Mouse (Mus musculus) hindbrain, embryonic 14.5 days (tissue): ENCODE data around the gene Stxbp3. TPM values are rescaled to one million over a fixed set of nuclear protein-coding genes. Genes with fewer than 3 reads are reported as not detected.

ENCODE experiments used
- ATAC-seq: fragments of 200-750 bp; cut with Nextera tagmentation; 2 replicates; pipeline ENCODE4 v1.8.0; 2017; ENCODE audit warnings: moderate number of reproducible peaks, mild to moderate bottlenecking, moderate TSS enrichment, moderate library complexity; ENCODE audit not compliant: low FRiP score
- DNase-seq: peaks from one replicate; pipeline ENCODE4 v3.0.0-alpha.2; 2015; ENCODE audit warnings: low spot score
- H3K27ac ChIP-seq: fragments of 300-500 bp; sonication (generic); 2 replicates; pipeline ENCODE4 v1.5.1; 2014; ENCODE audit warnings: mild to moderate bottlenecking, moderate library complexity
- H3K27me3 ChIP-seq: fragments of 300-500 bp; sonication (generic); 2 replicates; pipeline ENCODE4 v1.6.1; 2014; ENCODE audit warnings: mild to moderate bottlenecking, low read length, mixed read lengths; ENCODE audit not compliant: control insufficient read depth, insufficient read depth
- H3K36me3 ChIP-seq: fragments of 300-500 bp; sonication (generic); replicated peaks from 2 replicates; pipeline ENCODE4 v1.6.1; 2014; ENCODE audit not compliant: control insufficient read depth, insufficient read depth
- H3K4me1 ChIP-seq: fragments of 300-500 bp; sonication (generic); replicated peaks from 2 replicates; pipeline ENCODE4 v1.6.1; 2014; ENCODE audit warnings: antibody characterized with exemption, low read length, mixed read lengths; ENCODE audit not compliant: control insufficient read depth, insufficient read depth
- H3K4me2 ChIP-seq: fragments of 300-500 bp; sonication (generic); replicated peaks from 2 replicates; pipeline ENCODE4 v1.6.1; 2014; ENCODE audit warnings: mild to moderate bottlenecking, moderate library complexity
- H3K4me3 ChIP-seq: fragments of 300-500 bp; sonication (generic); replicated peaks from 2 replicates; pipeline ENCODE4 v1.5.1; 2014; ENCODE audit warnings: mild to moderate bottlenecking, low read length
- H3K9ac ChIP-seq: fragments of 300-500 bp; sonication (generic); 2 replicates; pipeline ENCODE4 v1.6.1; 2014
- H3K9me3 ChIP-seq: fragments of 300-500 bp; sonication (generic); 2 replicates; pipeline ENCODE4 v1.6.1; 2016; ENCODE audit warnings: low read length; ENCODE audit not compliant: control insufficient read depth
- WGBS: fragments of 180-500 bp; shearing (Covaris S2); extraction: QIAGEN DNeasy Blood & Tissue Kit; methylation state at CpG from one replicate; pipeline ENCODE4 v1.1.7; 2014; 5-methylcytosine and 5-hydroxymethylcytosine counted together
- polyA plus RNA-seq: library from polyadenylated mRNA; unstranded; fragments of >200 nt; fragmentation: Nextera tagmentation; extraction: Ambion mirVana; gene quantifications from 2 replicates; pipeline ENCODE4 v1.2.1, GENCODE M21; 2014

Gene Stxbp3
- polyA plus RNA-seq, 1 experiment from 2014 or later, result 14.5 TPM

GRCm38 (mm10) chr3:108851554-108851953 is 11.2 kb upstream of the Stxbp3 start:
- peaks cover 13% of the 10 kb centered on the region; the same call in 1 of the 2 replicates for H3K4me1 ChIP-seq
- ATAC-seq, result no peak

GRCm38 (mm10) chr3:108851075-108851474 is 10.7 kb upstream of the Stxbp3 start:
- peaks cover 11% of the 10 kb centered on the region; the same call in 1 of the 2 replicates for H3K4me1 ChIP-seq
- H3K9me3 ChIP-seq, result no peaks in the 10 kb centered on the region
- no peak overlapping the region for H3K27ac ChIP-seq
- H3K36me3 ChIP-seq, result no peaks in the 10 kb centered on the region
- ATAC-seq (no peak), DNase-seq (no peak)
- no peak overlapping the region for H3K4me3 ChIP-seq
- H3K9ac ChIP-seq, result no peak overlapping the region
- H3K4me2 ChIP-seq, result no peak overlapping the region
- WGBS, result 100% methylated on average over 2 of the region's 2 CpGs
- H3K27me3 ChIP-seq, result no peaks in the 10 kb centered on the region

More at GRCm38 (mm10) chr3:108851554-108851953, 11.2 kb upstream of the Stxbp3 start:
- no peaks in the 10 kb centered on the region for H3K36me3 ChIP-seq
- no peaks in the 10 kb centered on the region for H3K9me3 ChIP-seq
- H3K4me2 ChIP-seq, result no peak overlapping the region
- no peak overlapping the region for H3K27ac ChIP-seq
- WGBS, result 82% methylated on average over 3 of the region's 3 CpGs
- H3K9ac ChIP-seq, result no peak overlapping the region
- no peaks in the 10 kb centered on the region for H3K27me3 ChIP-seq
- no peak overlapping the region for H3K4me3 ChIP-seq
- no peak for DNase-seq

- peak; percentile 48; the same call in 1 of the 2 replicates for ATAC-seq
- WGBS, result 56% methylated on average over 3 of the region's 3 CpGs
- no peak overlapping the region for H3K4me2 ChIP-seq
- no peaks in the 10 kb centered on the region for H3K27me3 ChIP-seq
- H3K4me1 ChIP-seq, result peaks cover 5% of the 10 kb centered on the region; the same call in 1 of the 2 replicates
- H3K27ac ChIP-seq, result no peak overlapping the region
- H3K36me3 ChIP-seq, result no peaks in the 10 kb centered on the region
- DNase-seq, result peak; percentile 57
- H3K9ac ChIP-seq, result no peak overlapping the region
- H3K4me3 ChIP-seq, result no peak overlapping the region
- no peaks in the 10 kb centered on the region for H3K9me3 ChIP-seq
Observed at GRCm38 (mm10) chr3:108850506-108850905, 10.2 kb upstream of the Stxbp3 start.

GRCm38 (mm10) chr3:108846616-108847015 is 6.3 kb upstream of the Stxbp3 start:
- no peaks in the 10 kb centered on the region for H3K9me3 ChIP-seq
- H3K9ac ChIP-seq, result no peak overlapping the region
- H3K4me1 ChIP-seq, result no peaks in the 10 kb centered on the region
- WGBS, result 83% methylated on average over 3 of the region's 3 CpGs
- H3K27ac ChIP-seq, result no peak overlapping the region
- H3K4me2 ChIP-seq, result no peak overlapping the region
- H3K36me3 ChIP-seq, result no peaks in the 10 kb centered on the region
- no peak overlapping the region for H3K4me3 ChIP-seq
- DNase-seq (no peak), ATAC-seq (no peak)
- no peaks in the 10 kb centered on the region for H3K27me3 ChIP-seq

DNA sequence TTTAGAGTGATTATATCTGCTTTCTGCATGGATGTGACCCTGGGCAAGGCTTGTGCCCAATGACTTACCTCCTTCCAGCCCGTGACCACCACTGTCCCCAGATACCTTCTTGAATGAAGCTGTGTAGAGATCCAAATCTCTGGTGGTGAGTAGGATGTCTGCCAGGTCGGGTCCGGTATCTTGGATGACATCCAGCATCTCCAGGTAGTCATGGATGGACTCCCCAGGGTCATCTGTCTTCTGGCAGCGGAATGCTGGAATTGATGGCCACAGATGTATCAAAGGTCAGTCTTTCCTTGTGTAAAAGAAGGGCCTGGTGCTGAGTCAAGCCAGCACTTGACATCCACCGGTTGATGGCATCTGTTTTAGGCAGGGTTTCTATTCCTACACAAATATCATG is 4.2 kb upstream of the Stxbp3 start:
- H3K27ac ChIP-seq, result no peak overlapping the region
- no peak overlapping the region for H3K9ac ChIP-seq
- no peak for DNase-seq
- no peak overlapping the region for H3K4me2 ChIP-seq
- ATAC-seq, result no peak
- no peaks in the 10 kb centered on the region for H3K36me3 ChIP-seq
- no peaks in the 10 kb centered on the region for H3K27me3 ChIP-seq
- H3K4me3 ChIP-seq, result no peak overlapping the region
- peaks cover 3% of the 10 kb centered on the region for H3K4me1 ChIP-seq
- 83% methylated on average over 5 of the region's 5 CpGs for whole genome bisulfite sequencing
- no peaks in the 10 kb centered on the region for H3K9me3 ChIP-seq

- Histone ChIP-seq H3K4me3 (no peak overlapping the region), H3K27ac (no peak overlapping the region), H3K27me3 (no peaks in the 10 kb centered on the region), H3K9me3 (no peaks in the 10 kb centered on the region), H3K4me1 (peaks cover 8% of the 10 kb centered on the region), H3K4me2 (no peak overlapping the region), H3K9ac (no peak overlapping the region), H3K36me3 (no peaks in the 10 kb centered on the region)
- DNase-seq, result no peak
- ATAC-seq, result no peak
- WGBS, result 90% methylated on average over 6 of the region's 6 CpGs
Observed at GRCm38 (mm10) chr3:108844026-108844425, 3.7 kb upstream of the Stxbp3 start.

- DNase-seq (no peak), ATAC-seq (peak; percentile 61; the same call in 1 of the 2 replicates)
- H3K9me3 ChIP-seq, result no peaks in the 10 kb centered on the region
- peak overlapping the region; percentile 52 for H3K4me2 ChIP-seq
- H3K27me3 ChIP-seq, result no peaks in the 10 kb centered on the region
- 62% methylated on average over 4 of the region's 4 CpGs for WGBS
- H3K4me3 ChIP-seq, result peak overlapping the region; percentile 81
- peaks cover 8% of the 10 kb centered on the region for H3K4me1 ChIP-seq
- H3K27ac ChIP-seq, result no peak overlapping the region
- H3K9ac ChIP-seq, result no peak overlapping the region
- H3K36me3 ChIP-seq, result no peaks in the 10 kb centered on the region
Observed at GRCm38 (mm10) chr3:108840716-108841054, 359 bp upstream of the Stxbp3 start.

DNA sequence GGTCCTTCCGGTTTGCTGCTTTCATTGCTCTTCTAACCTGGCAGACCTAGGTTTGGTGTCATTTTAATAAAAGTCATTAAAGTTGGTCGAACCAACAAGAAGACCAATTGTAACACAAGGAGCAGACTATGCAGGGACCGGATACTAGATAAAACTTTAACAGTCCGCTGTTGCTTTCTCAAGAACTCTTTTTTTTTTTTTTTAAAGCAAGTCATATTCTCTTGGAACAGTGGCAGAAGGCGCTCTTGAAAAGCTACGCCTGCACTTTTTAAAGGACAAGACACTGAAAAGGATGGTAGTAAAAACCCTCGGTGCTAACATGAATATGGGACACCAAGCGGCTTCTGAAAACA is 703 bp downstream of the Stxbp3 start:
- peak overlapping the region; percentile 81 for H3K4me3 ChIP-seq
- peak overlapping the region; percentile 66 for H3K9ac ChIP-seq
- H3K27ac ChIP-seq, result no peak overlapping the region; the same call in 1 of the 2 replicates
- ATAC-seq, result no peak
- no peaks in the 10 kb centered on the region for H3K36me3 ChIP-seq
- 14% methylated on average over 8 of the region's 8 CpGs for WGBS
- H3K9me3 ChIP-seq, result no peaks in the 10 kb centered on the region
- H3K4me1 ChIP-seq, result peaks cover 8% of the 10 kb centered on the region
- no peaks in the 10 kb centered on the region for H3K27me3 ChIP-seq
- H3K4me2 ChIP-seq, result peak overlapping the region; percentile 52
- no peak for DNase-seq

DNA sequence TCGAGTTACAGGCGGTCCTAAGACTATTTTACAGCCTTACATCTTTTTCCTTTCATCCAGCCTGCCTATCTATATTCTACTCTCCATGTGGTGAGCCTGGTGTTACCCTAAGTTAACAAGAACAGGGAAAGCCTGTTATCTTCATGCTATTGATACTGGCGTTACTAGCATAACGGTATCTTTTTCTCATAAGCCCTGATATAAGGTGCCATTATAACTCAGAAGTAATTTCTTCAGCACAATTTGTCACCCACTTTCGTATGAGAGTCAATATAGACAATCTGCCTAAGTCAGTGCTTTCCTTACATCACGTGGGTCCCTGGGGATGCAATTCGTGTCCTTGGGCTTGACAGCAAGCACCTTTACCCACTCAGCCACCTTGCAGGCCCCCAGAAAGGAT is 1.3 kb downstream of the Stxbp3 start:
- no peaks in the 10 kb centered on the region for H3K36me3 ChIP-seq
- WGBS, result 82% methylated on average over 7 of the region's 7 CpGs
- DNase-seq, result no peak
- peak overlapping the region; percentile 52 for H3K4me2 ChIP-seq
- H3K27ac ChIP-seq, result no peak overlapping the region
- peaks cover 8% of the 10 kb centered on the region for H3K4me1 ChIP-seq
- no peak overlapping the region for H3K4me3 ChIP-seq
- no peaks in the 10 kb centered on the region for H3K9me3 ChIP-seq
- no peak overlapping the region for H3K9ac ChIP-seq
- ATAC-seq, result no peak
- H3K27me3 ChIP-seq, result no peaks in the 10 kb centered on the region

- Histone ChIP-seq H3K4me1 (peaks cover 8% of the 10 kb centered on the region), H3K4me2 (no peak overlapping the region), H3K27me3 (no peaks in the 10 kb centered on the region), H3K9me3 (no peaks in the 10 kb centered on the region), H3K36me3 (no peaks in the 10 kb centered on the region), H3K27ac (no peak overlapping the region), H3K9ac (no peak overlapping the region), H3K4me3 (no peak overlapping the region)
- ATAC-seq, result no peak
- 97% methylated on average over 6 of the region's 6 CpGs for WGBS
- DNase-seq, result no peak
Observed at GRCm38 (mm10) chr3:108836931-108837330, 3.4 kb downstream of the Stxbp3 start.
